Mouse (Mus musculus): Measurements from ENCODE around the gene Prss8. TPM values are rescaled to one million over a fixed set of nuclear protein-coding genes. Genes with fewer than 3 reads are reported as not detected.

Gene Prss8
- total RNA-seq, 2 experiments from 2014 or later = not detected

DNA sequence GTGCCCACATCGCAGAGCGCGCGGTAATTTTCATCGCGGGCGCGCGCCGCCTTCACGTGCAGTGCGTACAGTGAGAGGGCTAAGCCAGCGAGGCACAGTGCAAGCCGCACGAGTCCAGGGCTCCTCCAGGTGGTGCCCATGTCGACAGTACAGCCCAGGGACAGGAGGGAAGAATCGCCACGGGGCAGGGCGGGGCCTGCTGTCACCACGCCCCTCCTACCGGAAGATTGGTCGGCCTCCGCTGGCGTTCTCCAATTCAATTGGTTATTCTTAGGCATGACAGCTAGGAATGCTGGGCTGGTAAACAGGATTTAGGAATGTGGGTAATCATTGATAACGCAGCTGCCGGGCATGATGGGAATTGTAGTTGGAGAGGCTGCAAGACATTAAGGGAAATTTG is 34.5 kb downstream of the Prss8 start, which contains the start of the genes Gm21974 and Vkorc1:
Gene Gm21974 (minus strand): TSS at position 13 of the 400 bp plus-strand sequence.
Gene Vkorc1 (minus strand): TSS at position 176 of the 400 bp plus-strand sequence.
- peak; percentile 93 for DNase-seq

DNA sequence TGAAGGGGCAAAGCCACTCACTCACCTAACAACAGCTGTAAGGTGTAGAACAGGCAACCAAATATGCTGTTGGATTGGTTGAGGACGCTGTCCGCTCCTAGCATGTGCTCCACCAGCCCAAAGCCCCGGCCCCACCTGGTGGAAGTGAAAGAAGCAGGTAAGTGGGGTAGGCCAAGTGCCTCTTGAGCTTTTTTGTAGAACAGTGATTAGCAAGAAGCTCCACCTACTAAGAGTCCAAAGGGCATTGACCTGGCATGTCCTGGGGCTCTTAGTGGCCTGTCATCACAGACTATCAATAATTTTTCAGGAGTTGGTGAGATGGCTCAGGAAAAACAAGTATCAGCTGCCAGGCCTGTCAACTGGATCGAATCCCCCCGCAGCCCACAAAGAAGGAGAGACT is 35.4 kb downstream of the Prss8 start:
- no peak for DNase-seq

DNA sequence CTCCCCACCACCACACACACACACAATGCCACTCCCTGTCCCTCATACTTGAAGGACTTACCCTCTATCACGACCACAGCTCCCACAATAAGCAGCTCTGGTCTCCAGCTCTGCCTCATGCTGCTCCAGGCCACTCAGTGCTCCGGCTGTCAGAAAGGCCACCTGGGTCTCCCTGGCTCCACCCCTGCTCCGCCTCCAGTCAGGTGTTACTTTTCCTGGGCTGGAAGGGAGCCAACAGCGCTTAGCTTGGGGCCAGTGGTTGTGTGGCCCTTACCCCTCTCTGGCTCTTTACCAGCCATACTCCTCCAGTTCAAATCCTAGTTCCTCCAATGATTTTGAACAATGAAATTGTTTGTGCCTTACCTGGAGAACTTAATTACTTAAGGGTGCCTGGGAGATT is 39.1 kb downstream of the Prss8 start, which contains the start of gene Prss53:
Gene Prss53 (minus strand): TSS at position 173 of the 400 bp plus-strand sequence.
- no peak for DNase-seq

DNA sequence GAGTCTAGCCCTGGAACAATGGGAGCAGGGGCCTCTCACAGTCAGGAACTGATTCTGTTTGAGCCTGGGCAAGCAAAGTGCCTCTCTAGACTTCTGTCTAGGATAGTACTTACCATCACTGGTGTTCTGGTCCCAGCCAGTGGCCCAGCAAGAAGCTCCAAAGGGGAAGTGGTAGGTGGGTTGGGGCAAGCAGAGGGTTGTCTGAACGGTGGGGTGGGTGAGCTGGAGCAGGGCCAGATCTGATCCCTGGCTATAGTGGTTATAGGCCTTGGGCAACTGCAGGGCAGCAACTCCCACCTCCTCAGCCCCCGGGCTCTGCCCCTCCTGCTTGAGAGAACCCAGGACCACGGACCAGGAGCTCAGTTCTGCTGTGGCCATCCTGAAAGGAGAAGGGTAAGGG is 41.1 kb downstream of the Prss8 start:
- no peak for DNase-seq

DNA sequence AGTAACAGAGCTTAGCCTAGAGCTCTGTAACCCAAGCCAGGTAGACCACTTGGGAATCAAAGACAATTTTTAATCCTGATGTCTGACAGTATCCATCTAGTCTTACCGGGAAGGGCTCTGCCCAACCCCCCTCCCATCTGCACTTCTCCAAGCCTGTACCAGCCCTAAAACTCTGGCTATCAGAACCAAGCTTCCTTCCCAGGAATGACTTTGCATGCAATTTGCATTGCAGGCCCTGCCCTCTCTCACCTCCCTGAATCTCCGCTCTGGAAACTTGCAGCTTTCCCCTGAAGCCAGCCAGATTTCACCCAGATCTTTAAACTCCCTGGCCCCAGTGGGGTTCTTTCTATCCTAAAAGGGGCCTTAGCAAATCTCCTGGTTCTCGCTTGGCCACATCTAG is 42.1 kb downstream of the Prss8 start:
- no peak for DNase-seq

DNA sequence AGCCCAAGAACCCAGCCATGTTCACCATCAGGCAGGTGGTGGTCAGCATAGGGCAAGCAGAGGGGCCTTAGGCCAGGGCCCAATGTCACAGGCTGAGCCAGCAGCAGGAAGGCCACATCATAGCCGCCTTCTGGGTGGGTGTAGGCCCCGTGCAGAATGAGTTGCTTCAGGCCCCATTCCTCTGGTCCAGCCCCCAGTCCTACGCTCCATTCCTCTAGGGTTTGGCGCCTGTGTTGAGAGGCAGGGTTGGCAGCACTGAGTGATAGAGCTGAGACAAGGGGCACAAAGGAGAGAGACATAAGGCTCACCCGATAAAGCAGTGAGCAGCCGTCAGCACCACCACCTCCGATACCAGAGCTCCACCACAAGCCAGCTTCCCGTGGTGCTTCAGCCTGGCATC is 42.7 kb downstream of the Prss8 start:
- DNase-seq = no peak

DNA sequence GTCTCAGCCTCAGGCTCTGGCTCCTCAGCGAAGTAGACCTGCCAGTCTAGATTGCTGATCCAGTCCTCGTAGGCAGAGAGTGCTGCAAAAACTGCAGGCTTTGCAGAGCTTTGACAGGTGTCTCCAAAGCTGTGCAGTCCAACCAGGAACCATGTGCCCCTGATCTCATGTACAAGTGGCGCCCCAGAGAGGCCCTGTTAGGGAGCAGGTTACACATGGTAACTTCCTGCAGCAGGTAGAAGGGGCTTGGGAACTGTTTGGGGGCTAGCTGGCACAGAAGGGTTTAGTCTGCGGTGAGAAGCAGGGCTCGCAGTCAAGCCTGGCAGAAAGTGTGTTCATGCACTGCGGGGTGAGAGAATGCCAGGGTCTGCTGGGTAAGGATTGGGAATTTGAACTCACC is 43.4 kb downstream of the Prss8 start:
- DNase-seq = no peak

DNA sequence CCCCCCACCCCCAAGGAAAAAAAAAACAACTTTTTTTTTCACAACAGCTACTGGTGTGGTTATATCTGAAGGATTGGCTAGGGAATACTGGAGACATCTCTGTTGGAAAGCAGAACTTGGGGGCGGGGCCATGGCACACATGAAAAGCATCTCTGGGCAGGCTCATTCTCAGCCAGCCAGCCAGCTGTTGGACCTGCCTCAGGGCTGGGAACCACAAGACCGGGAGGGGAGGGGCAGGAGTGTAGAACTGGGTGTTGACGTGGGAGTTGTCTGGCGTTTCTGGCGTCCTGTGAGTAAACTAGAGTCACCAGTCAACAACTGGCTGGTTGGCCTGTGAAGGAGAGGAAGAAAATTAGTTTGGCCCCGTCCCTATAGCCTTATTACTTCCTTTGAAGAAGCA is 44.0 kb downstream of the Prss8 start:
- DNase-seq = peak; percentile 74

DNA sequence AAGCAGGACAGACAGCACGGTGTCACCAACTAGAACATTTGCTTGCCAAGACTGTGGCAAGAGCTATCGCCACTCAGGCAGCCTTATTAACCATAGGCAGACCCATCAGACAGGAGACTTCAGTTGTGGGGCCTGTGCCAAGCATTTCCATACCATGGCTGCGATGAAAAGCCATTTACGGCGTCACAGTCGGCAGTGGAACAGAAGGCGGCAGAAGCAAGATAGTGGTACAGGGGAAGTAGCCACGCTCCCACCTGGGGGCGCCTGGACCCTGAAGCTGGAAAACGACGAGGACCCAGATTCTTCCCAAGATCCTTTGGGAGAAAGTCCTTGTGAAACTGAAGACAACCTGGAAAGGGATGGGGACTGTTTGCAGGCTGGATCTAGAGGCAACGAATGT is 49.5 kb downstream of the Prss8 start:
- DNase-seq = no peak

DNA sequence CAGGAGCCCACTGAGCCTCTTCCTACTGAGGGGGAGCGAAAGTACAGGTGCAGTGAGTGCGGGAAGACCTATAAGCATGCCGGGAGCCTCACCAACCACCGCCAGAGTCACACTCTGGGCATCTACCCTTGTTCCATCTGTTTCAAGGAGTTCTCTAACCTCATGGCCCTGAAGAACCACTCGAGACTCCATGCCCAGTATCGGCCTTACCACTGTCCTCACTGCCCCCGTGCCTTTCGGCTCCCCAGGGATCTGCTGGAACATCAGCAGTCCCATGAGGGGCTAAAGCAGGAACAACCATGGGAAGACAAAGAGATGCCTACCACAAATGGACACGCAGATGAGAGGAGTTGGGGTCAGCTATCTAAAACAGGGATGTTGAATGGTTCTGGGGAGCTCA is 50.6 kb downstream of the Prss8 start:
- no peak for DNase-seq

DNA sequence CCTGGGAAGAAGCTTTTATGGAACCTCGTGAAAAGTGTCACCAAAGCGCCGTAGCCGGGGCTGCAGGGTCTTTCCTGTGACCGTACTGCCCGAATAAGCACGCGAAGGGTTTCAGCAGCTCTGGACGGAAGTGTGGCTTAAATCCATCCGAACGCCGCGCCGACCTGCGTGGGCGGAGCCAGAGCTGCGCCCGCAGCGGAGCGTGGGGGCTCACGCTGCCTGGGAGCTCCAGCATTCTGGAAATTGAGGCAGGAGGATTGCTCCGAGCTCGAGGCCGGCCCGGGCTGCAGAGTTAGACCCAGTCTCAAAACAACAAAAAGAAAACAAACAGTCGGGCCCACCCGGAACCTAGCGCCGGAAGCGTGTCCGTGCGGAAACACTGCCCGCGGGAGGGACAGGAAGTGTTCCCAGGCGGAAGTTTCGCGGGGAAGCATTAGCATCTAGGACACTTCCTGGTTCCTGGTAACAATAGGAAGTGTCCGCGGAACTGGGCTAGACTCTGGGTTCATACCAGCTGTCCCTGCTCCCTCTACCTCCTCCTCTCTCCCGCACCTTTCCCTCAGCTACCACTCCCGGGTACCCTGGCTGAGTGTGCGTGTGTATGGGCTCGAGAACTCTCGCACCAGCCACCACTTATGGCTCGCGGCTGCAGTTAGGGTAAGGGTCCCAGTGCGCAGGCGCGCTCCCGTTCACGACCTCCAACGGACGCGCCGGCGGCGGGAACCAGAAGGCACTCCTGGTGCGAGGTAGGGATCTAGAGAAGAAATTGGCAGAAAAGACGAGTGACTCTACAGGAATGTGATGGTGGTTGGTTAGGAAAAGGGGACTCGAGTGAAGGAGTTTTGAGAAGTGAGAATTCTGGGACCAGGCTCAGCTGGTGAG is 53.2 kb downstream of the Prss8 start, which contains the start of gene Zfp668:
Gene Zfp668 (minus strand): TSS at position 362 of the 882 bp plus-strand sequence.
- peak; percentile 87 for DNase-seq

DNA sequence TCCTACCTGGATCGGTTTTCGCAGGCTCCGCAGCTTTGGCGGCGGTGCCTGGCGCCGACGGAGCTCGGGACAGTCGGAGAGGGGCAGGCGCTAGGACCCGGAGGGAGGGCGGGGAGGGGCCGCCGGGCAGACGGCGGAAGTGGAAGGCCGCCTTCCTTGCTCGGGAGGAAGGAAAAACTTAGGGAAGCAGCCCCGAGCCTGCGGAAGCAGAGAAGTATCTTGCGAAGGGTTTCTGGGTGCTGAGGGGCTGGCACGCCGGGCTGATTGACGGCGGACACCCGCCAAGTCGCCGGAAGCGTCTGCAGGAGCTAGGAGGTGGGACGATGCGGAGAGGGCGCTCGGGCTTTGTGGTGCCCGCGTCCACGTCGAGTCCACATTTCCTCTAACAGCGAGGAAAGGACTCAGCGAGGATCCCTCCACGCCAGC is 53.9 kb downstream of the Prss8 start, which contains the start of gene Zfp646:
Gene Zfp646 (plus strand): TSS at position 181 of the 426 bp plus-strand sequence.
- peak; percentile 73 for DNase-seq

Other genes starting within 250 kb of the Prss8 start
- gene Bcl7c, start 221.2 kb downstream of the Prss8 start, total RNA-seq (2021) = 10 to 100 TPM; 93.2 to 97.1 TPM
- gene Ctf1, start 217.4 kb downstream of the Prss8 start, total RNA-seq (2021) = 10 to 100 TPM in 1 of 2 experiments, 1 to 10 TPM in 1; 9.1 to 12.7 TPM
- gene Ctf2, start 197.9 kb downstream of the Prss8 start, total RNA-seq (2021) = not detected
- gene Fbxl19, start 185.6 kb downstream of the Prss8 start, total RNA-seq (2021) = 1 to 10 TPM; 2.9 to 6.0 TPM
- 10 to 100 TPM; 10.2 to 12.3 TPM for gene Orai3, start 160.3 kb downstream of the Prss8 start, total RNA-seq (2021)
- gene Setd1a, start 153.4 kb downstream of the Prss8 start, total RNA-seq (2021) = 10 to 100 TPM; 21.2 to 26.2 TPM
- gene Gm49388, start 144.5 kb downstream of the Prss8 start, total RNA-seq (2021) = under 1 TPM in 1 of 2 experiments, not detected in 1; 0.47 TPM
- gene Hsd3b7, start 129.5 kb downstream of the Prss8 start, total RNA-seq (2021) = 10 to 100 TPM in 1 of 2 experiments, 1 to 10 TPM in 1; 8.1 to 12.5 TPM
- 10 to 100 TPM; 52.6 to 69.7 TPM for gene Stx4a, start 105.8 kb downstream of the Prss8 start, total RNA-seq (2021)
- 1 to 10 TPM; 3.0 to 4.6 TPM for gene Stx1b, start 105.6 kb downstream of the Prss8 start, total RNA-seq (2021)
- gene Zfp646, start 53.9 kb downstream of the Prss8 start, total RNA-seq (2021) = 10 to 100 TPM; 16.2 to 20.1 TPM
- 1 to 10 TPM; 5.8 to 7.7 TPM for gene Zfp668, start 53.3 kb downstream of the Prss8 start, total RNA-seq (2021)
- gene Prss53, start 39.1 kb downstream of the Prss8 start, total RNA-seq (2021) = 1 to 10 TPM in 1 of 2 experiments, under 1 TPM in 1; 0.96 to 1.2 TPM
- not detected for gene Gm21974, start 34.6 kb downstream of the Prss8 start, total RNA-seq (2021)
- 10 to 100 TPM; 36.8 to 48.9 TPM for gene Vkorc1, start 34.5 kb downstream of the Prss8 start, total RNA-seq (2021)
- gene Bckdk, start 26.0 kb downstream of the Prss8 start, total RNA-seq (2021) = 10 to 100 TPM; 84.9 to 89.6 TPM
- gene Kat8, start 17.6 kb downstream of the Prss8 start, total RNA-seq (2021) = 10 to 100 TPM; 12.9 to 16.7 TPM
- 1 to 10 TPM; 6.6 to 7.9 TPM for gene Prss36, start 16.6 kb upstream of the Prss8 start, total RNA-seq (2021)
- gene Fus, start 37.4 kb upstream of the Prss8 start, total RNA-seq (2021) = 100 to 1,000 TPM; 199 to 239 TPM
- gene Pycard, start 63.8 kb upstream of the Prss8 start, total RNA-seq (2021) = 1 to 10 TPM; 3.3 to 4.9 TPM
- 100 to 1,000 TPM; 238 to 256 TPM for gene Trim72, start 73.8 kb upstream of the Prss8 start, total RNA-seq (2021)
- gene Itgam, start 132.5 kb upstream of the Prss8 start, total RNA-seq (2021) = 1 to 10 TPM; 1.5 to 3.4 TPM
- gene Gm49368, start 132.6 kb upstream of the Prss8 start, total RNA-seq (2021) = not detected
- gene Itgax, start 199.4 kb upstream of the Prss8 start, total RNA-seq (2021) = under 1 TPM; 0.09 to 0.18 TPM
- under 1 TPM in 1 of 2 experiments, not detected in 1; 0.09 TPM for gene Itgad, start 224.3 kb upstream of the Prss8 start, total RNA-seq (2021)